Mouse (Mus musculus) neural tube, embryonic 14.5 days (tissue): ENCODE results near the gene Mrps15. TPM values are rescaled to one million over a fixed set of nuclear protein-coding genes. Genes with fewer than 3 reads are reported as not detected.

ENCODE experiments used
- ATAC-seq: fragments of 200-750 bp; cut with Nextera tagmentation; 2 replicates; pipeline ENCODE4 v1.8.0; 2017; ENCODE audit warnings: low read depth, mild to moderate bottlenecking, moderate TSS enrichment, moderate library complexity
- H3K27ac ChIP-seq: fragments of 300-500 bp; sonication (generic); 2 replicates; pipeline ENCODE4 v1.5.1; 2014; ENCODE audit warnings: low read depth, mild to moderate bottlenecking, control low read depth, low read length, moderate library complexity, mixed read lengths
- H3K27me3 ChIP-seq: fragments of 300-500 bp; sonication (generic); 2 replicates; pipeline ENCODE4 v1.6.1; 2014; ENCODE audit warnings: low read length; ENCODE audit not compliant: control insufficient read depth, insufficient read depth
- H3K36me3 ChIP-seq: fragments of 300-500 bp; sonication (generic); 2 replicates; pipeline ENCODE4 v1.6.1; 2014; ENCODE audit warnings: low read length, mixed read lengths; ENCODE audit not compliant: control insufficient read depth, insufficient read depth
- H3K4me1 ChIP-seq: fragments of 300-500 bp; sonication (generic); 2 replicates; pipeline ENCODE4 v1.6.1; 2014; ENCODE audit warnings: low read length; ENCODE audit not compliant: control insufficient read depth, insufficient read depth
- H3K4me2 ChIP-seq: fragments of 300-500 bp; sonication (generic); 2 replicates; pipeline ENCODE4 v1.6.1; 2014; ENCODE audit warnings: mild to moderate bottlenecking, low read depth, low read length, control low read depth
- H3K4me3 ChIP-seq: fragments of 300-500 bp; sonication (generic); 2 replicates; pipeline ENCODE4 v1.5.1; 2014; ENCODE audit warnings: low read depth, low read length, control low read depth, mixed read lengths
- H3K9ac ChIP-seq: fragments of 300-500 bp; sonication (generic); replicated peaks from 2 replicates; pipeline ENCODE4 v1.6.1; 2014; ENCODE audit warnings: low read depth, mild to moderate bottlenecking, control low read depth, low read length, mixed read lengths
- H3K9me3 ChIP-seq: fragments of 300-500 bp; sonication (generic); 2 replicates; pipeline ENCODE4 v1.6.1; 2016; ENCODE audit warnings: low read length; ENCODE audit not compliant: control insufficient read depth
- WGBS: fragments of 180-500 bp; shearing (Covaris S2); extraction: QIAGEN DNeasy Blood & Tissue Kit; methylation state at CpG from one replicate; pipeline ENCODE4 v1.1.7; 2014; 5-methylcytosine and 5-hydroxymethylcytosine counted together
- polyA plus RNA-seq: library from polyadenylated mRNA; unstranded; fragments of >200 nt; fragmentation: Nextera tagmentation; extraction: Ambion mirVana; gene quantifications from 2 replicates; pipeline ENCODE4 v1.2.1, GENCODE M21; 2014

The Mrps15 gene
- polyA plus RNA-seq, 1 experiment from 2014 or later = 137 TPM

GRCm38 (mm10) chr4:126067401-126068077 lies 20.8 kb downstream of the Mrps15 start:
- Histone ChIP-seq H3K27me3 (no peaks in the 10 kb centered on the region), H3K27ac (no peak overlapping the region), H3K36me3 (no peaks in the 10 kb centered on the region), H3K9ac (no peak overlapping the region), H3K9me3 (no peaks in the 10 kb centered on the region), H3K4me2 (no peak overlapping the region), H3K4me3 (no peak overlapping the region), H3K4me1 (no peaks in the 10 kb centered on the region)
- ATAC-seq = no peak
- WGBS = 79% methylated on average over 15 of the region's 15 CpGs

GRCm38 (mm10) chr4:126068842-126069241 lies 22.1 kb downstream of the Mrps15 start:
- H3K4me1 ChIP-seq = no peaks in the 10 kb centered on the region
- H3K9ac ChIP-seq = no peak overlapping the region
- H3K27me3 ChIP-seq = no peaks in the 10 kb centered on the region
- no peaks in the 10 kb centered on the region for H3K36me3 ChIP-seq
- H3K4me2 ChIP-seq = no peak overlapping the region
- no peak overlapping the region for H3K27ac ChIP-seq
- no peak for ATAC-seq
- WGBS = 96% methylated on average over 6 of the region's 6 CpGs
- no peak overlapping the region for H3K4me3 ChIP-seq
- no peaks in the 10 kb centered on the region for H3K9me3 ChIP-seq

DNA sequence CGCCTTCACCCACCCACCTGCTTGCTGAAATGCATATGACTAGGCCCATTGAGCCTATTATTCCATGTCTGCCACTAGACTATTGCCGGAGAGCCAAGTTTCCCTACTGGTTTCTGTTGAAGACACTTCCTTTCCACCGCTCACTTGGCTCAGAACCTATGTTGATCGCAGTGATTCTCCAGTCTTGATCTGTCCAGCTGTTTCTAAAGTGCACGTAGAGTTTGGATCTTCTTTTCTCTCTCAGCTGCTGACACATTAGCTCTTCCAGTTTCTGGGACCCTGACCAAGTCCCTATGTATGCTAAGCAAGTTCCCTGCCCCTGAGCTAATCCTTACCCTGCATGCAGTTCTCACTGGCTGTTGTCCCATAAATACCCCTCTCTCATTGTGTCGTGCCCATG lies 31.1 kb downstream of the Mrps15 start:
- H3K4me1 ChIP-seq = no peaks in the 10 kb centered on the region
- no peaks in the 10 kb centered on the region for H3K9me3 ChIP-seq
- 83% methylated on average over 6 of the region's 6 CpGs for WGBS
- H3K27ac ChIP-seq = no peak overlapping the region
- no peak overlapping the region for H3K4me2 ChIP-seq
- no peaks in the 10 kb centered on the region; the same call in 1 of the 2 replicates for H3K36me3 ChIP-seq
- H3K4me3 ChIP-seq = no peak overlapping the region
- no peaks in the 10 kb centered on the region for H3K27me3 ChIP-seq
- ATAC-seq = no peak
- H3K9ac ChIP-seq = no peak overlapping the region

- ATAC-seq = no peak
- no peak overlapping the region for H3K9ac ChIP-seq
- peaks cover 6% of the 10 kb centered on the region for H3K36me3 ChIP-seq
- whole genome bisulfite sequencing = 76% methylated on average over 4 of the region's 4 CpGs
- no peak overlapping the region for H3K27ac ChIP-seq
- no peak overlapping the region for H3K4me2 ChIP-seq
- H3K27me3 ChIP-seq = no peaks in the 10 kb centered on the region
- no peaks in the 10 kb centered on the region for H3K9me3 ChIP-seq
- no peak overlapping the region for H3K4me3 ChIP-seq
- H3K4me1 ChIP-seq = no peaks in the 10 kb centered on the region
Measured at GRCm38 (mm10) chr4:126079266-126079665, 32.5 kb downstream of the Mrps15 start.

GRCm38 (mm10) chr4:126081601-126082000 lies 34.9 kb downstream of the Mrps15 start:
- H3K9me3 ChIP-seq = no peaks in the 10 kb centered on the region
- H3K27ac ChIP-seq = no peak overlapping the region
- H3K27me3 ChIP-seq = no peaks in the 10 kb centered on the region
- H3K4me2 ChIP-seq = no peak overlapping the region
- no peak overlapping the region for H3K9ac ChIP-seq
- ATAC-seq = no peak
- WGBS = 79% methylated on average over 1 of the region's 1 CpGs
- H3K36me3 ChIP-seq = peaks cover 8% of the 10 kb centered on the region; the same call in 1 of the 2 replicates
- no peak overlapping the region for H3K4me3 ChIP-seq
- no peaks in the 10 kb centered on the region for H3K4me1 ChIP-seq

GRCm38 (mm10) chr4:126083021-126083420 lies 36.3 kb downstream of the Mrps15 start:
- H3K4me2 ChIP-seq = no peak overlapping the region
- H3K27me3 ChIP-seq = no peaks in the 10 kb centered on the region
- no peak for ATAC-seq
- no peak overlapping the region for H3K27ac ChIP-seq
- no peaks in the 10 kb centered on the region for H3K4me1 ChIP-seq
- no peak overlapping the region for H3K9ac ChIP-seq
- no peak overlapping the region for H3K4me3 ChIP-seq
- H3K36me3 ChIP-seq = peaks cover 8% of the 10 kb centered on the region; the same call in 1 of the 2 replicates
- 98% methylated on average over 9 of the region's 9 CpGs for WGBS
- no peaks in the 10 kb centered on the region for H3K9me3 ChIP-seq

DNA sequence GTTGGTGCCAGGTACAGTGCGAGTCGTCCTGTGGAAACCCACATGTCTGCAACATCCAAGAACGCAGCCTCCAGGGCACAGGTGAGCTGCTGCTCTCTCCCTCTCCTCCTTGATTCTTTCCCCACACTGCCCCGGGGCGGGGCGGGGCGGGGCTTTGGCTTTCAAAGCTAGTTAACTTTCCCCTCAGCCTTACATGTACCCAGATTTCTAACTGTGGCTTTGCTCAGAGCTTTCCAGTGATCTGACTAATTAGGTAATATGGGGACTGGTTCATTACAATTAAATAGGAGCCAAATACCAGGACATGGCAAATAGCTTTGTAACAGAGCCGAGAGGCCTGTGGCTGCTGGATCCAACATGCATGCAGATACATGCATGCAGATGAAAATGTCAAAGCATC lies 37.7 kb downstream of the Mrps15 start:
- Histone ChIP-seq H3K4me1 (no peaks in the 10 kb centered on the region), H3K36me3 (peaks cover 8% of the 10 kb centered on the region; the same call in 1 of the 2 replicates), H3K27ac (no peak overlapping the region), H3K9me3 (no peaks in the 10 kb centered on the region), H3K4me2 (no peak overlapping the region), H3K4me3 (no peak overlapping the region), H3K9ac (no peak overlapping the region), H3K27me3 (no peaks in the 10 kb centered on the region)
- WGBS = 74% methylated on average over 8 of the region's 8 CpGs
- no peak for ATAC-seq

DNA sequence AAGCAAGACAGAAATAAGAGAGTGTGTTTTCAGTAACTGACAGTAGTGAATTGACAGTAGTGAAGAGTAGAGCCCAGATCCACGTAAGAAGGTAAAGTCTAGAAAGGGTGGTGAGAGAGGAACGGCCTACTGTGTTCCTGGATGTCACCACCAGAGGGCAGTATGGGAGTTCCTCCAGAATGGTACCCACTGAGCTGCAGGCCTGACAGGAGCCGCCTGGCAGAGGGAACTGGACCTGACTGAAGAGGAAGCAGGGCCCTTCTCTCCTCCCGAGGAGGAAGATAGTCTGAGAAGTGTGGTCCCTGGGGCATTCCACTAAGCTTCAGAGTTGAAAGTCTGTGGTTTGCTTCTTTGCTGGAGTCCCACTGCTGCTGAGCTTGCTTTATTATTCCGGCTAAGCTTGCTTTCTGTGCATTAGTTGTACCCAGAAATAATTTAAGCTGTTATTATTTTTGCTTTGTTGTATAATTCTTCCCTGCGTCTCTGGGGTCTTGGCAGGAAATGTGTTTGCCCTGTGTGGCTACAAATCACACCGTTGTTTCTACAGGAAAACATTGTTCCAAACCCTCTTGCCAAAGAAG lies 39.4 kb downstream of the Mrps15 start:
- peaks cover 8% of the 10 kb centered on the region; the same call in 1 of the 2 replicates for H3K36me3 ChIP-seq
- WGBS = 31% methylated on average over 7 of the region's 7 CpGs
- H3K4me2 ChIP-seq = no peak overlapping the region
- no peaks in the 10 kb centered on the region for H3K9me3 ChIP-seq
- H3K9ac ChIP-seq = no peak overlapping the region
- no peak overlapping the region for H3K4me3 ChIP-seq
- no peaks in the 10 kb centered on the region for H3K27me3 ChIP-seq
- ATAC-seq = peak; percentile 80; the same call in 1 of the 2 replicates
- no peaks in the 10 kb centered on the region for H3K4me1 ChIP-seq
- 0 out of 2 replicates have a peak overlapping the region, but pooled peaks have one; percentile 34 for H3K27ac ChIP-seq

GRCm38 (mm10) chr4:126090101-126090847 lies 43.5 kb downstream of the Mrps15 start:
- Histone ChIP-seq H3K27me3 (no peaks in the 10 kb centered on the region), H3K4me1 (no peaks in the 10 kb centered on the region), H3K9me3 (no peaks in the 10 kb centered on the region), H3K36me3 (no peaks in the 10 kb centered on the region), H3K9ac (no peak overlapping the region), H3K4me2 (no peak overlapping the region), H3K4me3 (no peak overlapping the region), H3K27ac (no peak overlapping the region)
- WGBS = 82% methylated on average over 7 of the region's 7 CpGs
- no peak for ATAC-seq
